Mouse (Mus musculus) bone marrow, adult 2 months (tissue): ENCODE measurements around the gene Cab39. TPM values are rescaled to one million over a fixed set of nuclear protein-coding genes. Genes with fewer than 3 reads are reported as not detected.
"Not testable (repeated sequence)": the region's sequence is repeated elsewhere in the genome, so short reads cannot be mapped to it uniquely, and the experiment has no call there.

Experiments
- H3K27ac ChIP-seq: fragments of 200-500 bp; 2 replicates; pipeline ENCODE4 v1.5.1; 2012; ENCODE audit warnings: low read depth, mild to moderate bottlenecking, control low read depth, inconsistent platforms, low read length; ENCODE audit not compliant: control insufficient read depth, poor library complexity, insufficient read depth
- H3K4me1 ChIP-seq: fragments of 200-500 bp; 2 replicates; pipeline ENCODE4 v1.6.1; 2011; ENCODE audit warnings: low read length; ENCODE audit not compliant: control insufficient read depth, insufficient read depth
- H3K4me3 ChIP-seq: fragments of 200-500 bp; replicated peaks from 2 replicates; pipeline ENCODE3; 2011; ENCODE audit warnings: mild to moderate bottlenecking, low read depth, low read length, control low read depth; ENCODE audit not compliant: control insufficient read depth
- CTCF ChIP-seq: fragments of 200-500 bp; IDR thresholded peaks from 2 replicates; pipeline ENCODE4 v1.5.1; 2011; ENCODE audit warnings: low read length, control low read depth; ENCODE audit not compliant: control insufficient read depth, insufficient read depth
- POLR2A ChIP-seq: fragments of 200-500 bp; IDR thresholded peaks from 2 replicates; pipeline ENCODE4 v1.6.1; 2011; ENCODE audit warnings: low read depth, mild to moderate bottlenecking, control low read depth, low read length, borderline replicate concordance; ENCODE audit not compliant: control insufficient read depth
- WGBS: fragments of 180-500 bp; shearing (Covaris S2); methylation state at CpG from one replicate; pipeline ENCODE4 v1.1.7; 2018; 5-methylcytosine and 5-hydroxymethylcytosine counted together
- polyA plus RNA-seq: library from polyadenylated mRNA; stranded (reverse); fragments of >200 nt; gene quantifications from 2 replicates; pipeline ENCODE4 v1.2.4, GENCODE M21; 2011; ENCODE audit warnings: low replicate concordance; ENCODE audit not compliant: missing spikeins, insufficient read depth, insufficient read length

Cab39 gene
- polyA plus RNA-seq, 1 experiment, result 25.7 TPM

- Histone ChIP-seq H3K27ac (no peak overlapping the region), H3K4me1 (peaks cover 1% of the 10 kb centered on the region; the same call in 1 of the 2 replicates), H3K4me3 (peak overlapping the region; percentile 31)
- no peak for TF ChIP-seq POLR2A
- no peak for TF ChIP-seq CTCF
- WGBS, result 46% methylated on average over 3 of the region's 3 CpGs
Observed at GRCm38 (mm10) chr1:85795196-85795595, 2.0 kb downstream of the Cab39 start.

GRCm38 (mm10) chr1:85799776-85800175 is 6.5 kb downstream of the Cab39 start:
- 20% methylated on average over 1 of the region's 1 CpGs for WGBS
- H3K4me1 ChIP-seq, result peaks cover 1% of the 10 kb centered on the region; the same call in 1 of the 2 replicates
- no peak overlapping the region for H3K27ac ChIP-seq
- TF ChIP-seq CTCF, result no peak
- TF ChIP-seq POLR2A, result no peak
- no peak overlapping the region for H3K4me3 ChIP-seq

- H3K4me1 ChIP-seq, result no peaks in the 10 kb centered on the region; the same call in 1 of the 2 replicates
- no peak overlapping the region for H3K4me3 ChIP-seq
- H3K27ac ChIP-seq, result no peak overlapping the region
- TF ChIP-seq CTCF, result no peak
- no peak for TF ChIP-seq POLR2A
- WGBS, result 96% methylated on average over 1 of the region's 1 CpGs
Observed at GRCm38 (mm10) chr1:85802517-85802916, 9.3 kb downstream of the Cab39 start.

- Histone ChIP-seq H3K27ac (no peak overlapping the region), H3K4me1 (no peaks in the 10 kb centered on the region; the same call in 1 of the 2 replicates), H3K4me3 (no peak overlapping the region)
- TF ChIP-seq CTCF (no peak), POLR2A (no peak)
- 88% methylated on average over 8 of the region's 8 CpGs for WGBS
Observed at GRCm38 (mm10) chr1:85804551-85804950, 11.3 kb downstream of the Cab39 start.

- no peak overlapping the region for H3K27ac ChIP-seq
- no peaks in the 10 kb centered on the region; the same call in 1 of the 2 replicates for H3K4me1 ChIP-seq
- TF ChIP-seq POLR2A (no peak), CTCF (no peak)
- no peak overlapping the region for H3K4me3 ChIP-seq
- WGBS, result 15% methylated on average over 4 of the region's 4 CpGs
Observed at GRCm38 (mm10) chr1:85809256-85809655, 16.0 kb downstream of the Cab39 start.

GRCm38 (mm10) chr1:85810343-85810742 is 17.1 kb downstream of the Cab39 start:
- WGBS, result 80% methylated on average over 2 of the region's 2 CpGs
- TF ChIP-seq POLR2A (no peak), CTCF (no peak)
- no peak overlapping the region for H3K4me3 ChIP-seq
- no peaks in the 10 kb centered on the region; the same call in 1 of the 2 replicates for H3K4me1 ChIP-seq
- no peak overlapping the region for H3K27ac ChIP-seq

GRCm38 (mm10) chr1:85810787-85811186 is 17.5 kb downstream of the Cab39 start:
- 91% methylated on average over 2 of the region's 2 CpGs for WGBS
- Histone ChIP-seq H3K27ac (no peak overlapping the region), H3K4me1 (no peaks in the 10 kb centered on the region; the same call in 1 of the 2 replicates), H3K4me3 (no peak overlapping the region)
- TF ChIP-seq CTCF (no peak), POLR2A (no peak)

- H3K4me3 ChIP-seq, H3K4me1 ChIP-seq, H3K27ac ChIP-seq: not testable (repeated sequence)
Observed at GRCm38 (mm10) chr1:85814213-85814612, 21.0 kb downstream of the Cab39 start.

GRCm38 (mm10) chr1:85818121-85818520 is 24.9 kb downstream of the Cab39 start:
- H3K27ac ChIP-seq, result no peak overlapping the region
- 94% methylated on average over 6 of the region's 6 CpGs for WGBS
- H3K4me1 ChIP-seq, result no peaks in the 10 kb centered on the region
- H3K4me3 ChIP-seq, result no peak overlapping the region
- no peak for TF ChIP-seq POLR2A
- TF ChIP-seq CTCF, result no peak

DNA sequence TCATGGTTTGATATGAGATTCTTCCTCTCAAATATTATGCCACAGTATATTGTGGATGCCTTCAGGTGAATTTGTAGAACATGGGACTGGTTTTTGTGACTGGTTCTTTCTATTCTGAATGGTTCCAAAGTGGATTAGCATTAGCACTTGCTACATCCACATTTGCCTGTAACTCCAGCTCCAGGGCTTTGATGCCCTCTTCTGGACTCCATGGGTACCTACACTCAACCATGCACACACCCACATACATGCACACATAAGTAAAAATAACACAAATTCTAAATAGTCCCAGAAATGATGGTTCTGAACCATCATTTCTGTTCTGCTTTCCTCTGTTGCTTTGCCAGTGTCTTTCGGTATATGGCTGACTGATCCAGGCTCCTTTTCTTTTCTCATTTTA is 26.5 kb downstream of the Cab39 start:
- TF ChIP-seq CTCF (no peak), POLR2A (no peak)
- Histone ChIP-seq H3K27ac (no peak overlapping the region), H3K4me3 (no peak overlapping the region), H3K4me1 (no peaks in the 10 kb centered on the region)
- 95% methylated on average over 1 of the region's 1 CpGs for WGBS
